Mouse (Mus musculus) liver, embryonic 13.5 days (tissue): ENCODE measurements around the gene Ydjc. TPM values are rescaled to one million over a fixed set of nuclear protein-coding genes. Genes with fewer than 3 reads are reported as not detected.

Source experiments
- ATAC-seq: fragments of 200-750 bp; cut with Nextera tagmentation; 2 replicates; pipeline ENCODE4 v1.8.0; 2017; ENCODE audit warnings: low read depth, mild to moderate bottlenecking, moderate number of reproducible peaks, moderate library complexity
- DNase-seq: peaks from one replicate; pipeline ENCODE4 v3.0.0; 2022
- H3K27ac ChIP-seq: fragments of 300-500 bp; sonication (generic); 2 replicates; pipeline ENCODE4 v1.5.1; 2015; ENCODE audit warnings: moderate library complexity, mild to moderate bottlenecking, inconsistent platforms
- H3K27me3 ChIP-seq: fragments of 300-500 bp; sonication (generic); 2 replicates; pipeline ENCODE4 v1.6.1; 2015; ENCODE audit warnings: mild to moderate bottlenecking, inconsistent platforms
- H3K36me3 ChIP-seq: fragments of 300-500 bp; sonication (generic); 2 replicates; pipeline ENCODE4 v1.6.1; 2015; ENCODE audit warnings: mild to moderate bottlenecking, inconsistent platforms
- H3K4me1 ChIP-seq: fragments of 300-500 bp; sonication (generic); replicated peaks from 2 replicates; pipeline ENCODE4 v1.6.1; 2015; ENCODE audit warnings: inconsistent platforms
- H3K4me2 ChIP-seq: fragments of 300-500 bp; sonication (generic); 2 replicates; pipeline ENCODE4 v1.6.1; 2015; ENCODE audit warnings: inconsistent platforms, mild to moderate bottlenecking, moderate library complexity
- H3K4me3 ChIP-seq: fragments of 300-500 bp; sonication (generic); replicated peaks from 2 replicates; pipeline ENCODE4 v1.5.1; 2015; ENCODE audit warnings: mild to moderate bottlenecking, inconsistent platforms
- H3K9ac ChIP-seq: fragments of 300-500 bp; sonication (generic); 2 replicates; pipeline ENCODE4 v1.6.1; 2015; ENCODE audit warnings: mild to moderate bottlenecking, inconsistent platforms
- H3K9me3 ChIP-seq: fragments of 300-500 bp; sonication (generic); replicated peaks from 2 replicates; pipeline ENCODE4 v1.6.1; 2016; ENCODE audit warnings: inconsistent platforms
- WGBS: fragments of 180-500 bp; shearing (Covaris S2); methylation state at CpG from one replicate; pipeline ENCODE4 v1.1.7; 2015; ENCODE audit not compliant: insufficient replicate concordance; 5-methylcytosine and 5-hydroxymethylcytosine counted together
- polyA plus RNA-seq: library from polyadenylated mRNA; unstranded; fragments of >200 nt; fragmentation: Nextera tagmentation; extraction: Ambion mirVana; gene quantifications from 2 replicates; pipeline ENCODE4 v1.2.1, GENCODE M21; 2015

The Ydjc gene
- polyA plus RNA-seq, 1 experiment from 2014 or later, result 15.8 TPM

DNA sequence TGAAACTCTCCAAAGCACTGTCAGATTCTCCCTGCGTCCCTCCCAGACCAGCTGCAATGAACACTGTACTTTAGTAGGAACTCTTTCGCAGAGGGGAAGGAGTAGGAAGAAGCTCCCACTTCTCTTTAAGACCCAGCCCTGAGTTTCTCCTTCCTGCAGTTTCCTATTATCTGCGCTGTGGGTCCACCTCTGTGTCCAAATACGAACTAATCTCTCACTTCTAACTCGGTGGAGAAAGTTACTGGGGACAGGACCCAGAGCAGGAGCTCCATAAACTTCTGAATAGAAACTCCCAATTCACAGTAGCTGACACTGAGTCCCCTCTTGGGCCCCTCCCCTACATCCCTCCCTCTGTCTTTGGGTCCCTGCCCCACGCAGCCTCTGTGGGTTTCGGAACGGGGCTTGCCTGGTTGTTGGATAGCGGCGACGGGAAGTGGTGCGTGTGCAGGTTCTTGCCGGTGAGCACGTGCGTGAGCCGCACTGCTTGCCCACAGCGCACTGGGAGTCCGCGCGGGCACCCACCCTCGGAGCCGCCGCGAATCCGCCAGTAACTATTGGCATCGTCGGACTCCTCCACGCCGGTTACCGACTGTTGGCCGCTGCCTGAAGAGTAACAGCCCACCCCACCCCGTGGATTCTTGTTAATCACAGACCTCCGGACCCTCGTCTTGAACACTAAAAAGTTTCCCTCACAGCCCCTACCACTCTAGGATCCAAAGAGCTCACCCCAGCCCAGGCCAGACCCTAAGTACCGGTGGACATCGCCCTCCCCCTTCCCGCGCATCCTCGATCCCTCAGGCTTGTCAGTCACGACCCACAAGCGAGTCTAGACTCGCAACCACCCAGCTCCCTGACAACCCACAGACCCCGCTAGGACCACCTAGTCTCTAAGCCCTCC lies 13.0 kb upstream of the Ydjc start:
- H3K27ac ChIP-seq, result peak overlapping the region; percentile 75
- 2% methylated on average over 43 of the region's 43 CpGs for WGBS
- H3K9ac ChIP-seq, result peak overlapping the region; percentile 84

DNA sequence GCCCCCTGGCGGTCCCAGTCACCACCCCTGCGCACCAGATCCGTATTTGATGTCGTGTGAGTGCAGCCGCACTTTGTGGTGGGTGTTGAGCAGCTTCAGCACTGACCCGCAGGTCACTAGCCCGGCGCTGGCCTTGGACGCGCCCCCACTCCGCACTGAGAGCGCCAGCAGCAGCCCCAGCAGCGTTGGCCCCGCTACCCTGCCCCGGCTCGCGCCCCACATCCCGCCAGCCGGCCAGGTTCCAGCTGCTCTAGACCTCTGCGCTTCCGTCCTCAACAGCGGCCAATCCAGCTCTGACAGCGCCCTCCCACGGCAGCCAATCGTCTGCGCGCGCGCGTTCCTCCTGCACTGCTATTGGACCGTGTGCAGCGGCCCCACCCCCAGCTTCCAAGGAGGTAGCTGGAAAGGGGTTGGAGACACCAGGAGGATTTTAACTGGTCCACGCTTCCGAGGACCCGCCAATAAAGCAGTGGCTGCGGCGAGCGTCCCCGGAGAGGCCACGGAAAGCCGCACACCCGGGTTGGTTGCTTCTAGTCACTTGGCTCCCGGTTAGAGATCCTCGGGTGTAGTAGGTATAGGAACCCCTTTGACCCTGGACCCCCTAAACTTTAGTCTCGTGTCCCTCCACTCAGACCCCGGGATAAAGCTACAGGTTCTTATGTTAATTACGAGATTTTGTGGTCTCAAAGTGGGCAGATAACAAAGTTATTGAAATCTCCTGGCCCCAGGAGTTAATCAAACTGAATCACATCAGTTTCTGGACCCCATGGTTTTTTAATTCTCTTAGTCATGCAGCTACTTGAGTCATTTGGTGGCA lies 12.1 kb upstream of the Ydjc start, which contains the start of gene Sdf2l1:
Sdf2l1 (minus strand) TSS at position 295 of the 817 bp plus-strand sequence.
- Histone ChIP-seq H3K4me2 (peak within 1 kb of the TSS; percentile 94), H3K9ac (peak within 1 kb of the TSS; percentile 84), H3K4me3 (peak within 1 kb of the TSS; percentile 86), H3K36me3 (no peaks in the 10 kb centered on the region), H3K27ac (peak within 1 kb of the TSS; percentile 75), H3K9me3 (no peaks in the 10 kb centered on the region), H3K27me3 (0 out of 2 replicates have a peak, but pooled peaks cover 4% of the 10 kb centered on the region), H3K4me1 (peaks cover 25% of the 10 kb centered on the region)
- WGBS, result under 1% methylated on average over 47 of the region's 47 CpGs
- ATAC-seq (peak; percentile 96), DNase-seq (peak; percentile 98)

More for the DNA sequence above, 13.0 kb upstream of the Ydjc start:
- ATAC-seq, result no peak
- Histone ChIP-seq H3K4me1 (peaks cover 25% of the 10 kb centered on the region), H3K27me3 (0 out of 2 replicates have a peak, but pooled peaks cover 4% of the 10 kb centered on the region), H3K4me2 (peak overlapping the region; percentile 94), H3K9me3 (no peaks in the 10 kb centered on the region), H3K4me3 (peak overlapping the region; percentile 86), H3K36me3 (no peaks in the 10 kb centered on the region)
- DNase-seq, result peak; percentile 29

GRCm38 (mm10) chr16:17132906-17133200 lies 11.6 kb upstream of the Ydjc start:
- Histone ChIP-seq H3K9ac (peak overlapping the region; percentile 75), H3K4me3 (peak overlapping the region; percentile 86), H3K4me2 (peak overlapping the region; percentile 94), H3K9me3 (no peaks in the 10 kb centered on the region), H3K27me3 (0 out of 2 replicates have a peak, but pooled peaks cover 4% of the 10 kb centered on the region), H3K27ac (peak overlapping the region; percentile 58; the same call in 1 of the 2 replicates), H3K4me1 (peaks cover 25% of the 10 kb centered on the region), H3K36me3 (no peaks in the 10 kb centered on the region)
- WGBS, result 55% methylated on average over 7 of the region's 7 CpGs
- DNase-seq (no peak), ATAC-seq (no peak)

- Histone ChIP-seq H3K27me3 (peaks cover 4% of the 10 kb centered on the region; the same call in 1 of the 2 replicates), H3K4me1 (peaks cover 14% of the 10 kb centered on the region), H3K36me3 (no peaks in the 10 kb centered on the region), H3K4me2 (no peak overlapping the region), H3K4me3 (no peak overlapping the region), H3K27ac (no peak overlapping the region), H3K9me3 (no peaks in the 10 kb centered on the region), H3K9ac (no peak overlapping the region)
- 71% methylated on average over 15 of the region's 15 CpGs for WGBS
- DNase-seq, result no peak
- no peak for ATAC-seq
These were observed 7.1 kb upstream of the Ydjc start for GRCm38 (mm10) chr16:17137355-17137754.

DNA sequence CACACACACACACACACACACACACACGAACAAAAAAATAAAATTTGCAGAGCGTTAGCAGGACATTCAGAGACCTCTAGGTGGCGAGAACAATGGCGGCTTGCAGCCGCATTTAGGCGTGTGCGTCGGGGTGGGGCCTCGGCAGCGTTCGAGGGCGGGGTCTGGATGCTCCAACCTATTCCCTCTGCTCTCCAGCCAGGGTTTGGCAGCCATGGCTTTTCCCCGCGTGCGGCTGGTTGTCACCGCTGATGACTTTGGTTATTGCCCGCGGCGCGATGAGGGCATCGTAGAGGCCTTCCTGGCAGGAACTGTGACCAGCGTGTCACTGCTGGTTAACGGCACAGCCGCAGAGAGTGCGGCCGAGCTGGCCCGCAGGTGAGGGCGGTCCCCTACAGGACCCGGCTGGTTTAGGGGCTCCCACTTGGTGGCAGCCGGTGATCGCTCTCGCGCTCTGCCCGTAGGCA lies 2.4 kb downstream of the Ydjc start, which contains the start of gene Ccdc116:
Ccdc116 (minus strand) TSS at position 458 of the 464 bp plus-strand sequence.
- Histone ChIP-seq H3K9me3 (no peaks in the 10 kb centered on the region), H3K36me3 (peaks cover 8% of the 10 kb centered on the region; the same call in 1 of the 2 replicates), H3K27ac (peak within 1 kb of the TSS; percentile 18; the same call in 1 of the 2 replicates), H3K27me3 (no peaks in the 10 kb centered on the region), H3K4me1 (peaks cover 20% of the 10 kb centered on the region), H3K4me3 (peak within 1 kb of the TSS; percentile 70), H3K4me2 (peak within 1 kb of the TSS; percentile 98), H3K9ac (peak within 1 kb of the TSS; percentile 78)
- DNase-seq (peak; percentile 77), ATAC-seq (peak; percentile 74)
- under 1% methylated on average over 34 of the region's 34 CpGs for WGBS

GRCm38 (mm10) chr16:17147391-17147929 lies 3.0 kb downstream of the Ydjc start:
- peak overlapping the region; percentile 18; the same call in 1 of the 2 replicates for H3K27ac ChIP-seq
- H3K9me3 ChIP-seq, result no peaks in the 10 kb centered on the region
- peak overlapping the region; percentile 78 for H3K9ac ChIP-seq
- peaks cover 20% of the 10 kb centered on the region for H3K4me1 ChIP-seq
- ATAC-seq (peak; percentile 17), DNase-seq (peak; percentile 9)
- peaks cover 13% of the 10 kb centered on the region; the same call in 1 of the 2 replicates for H3K36me3 ChIP-seq
- under 1% methylated on average over 41 of the region's 41 CpGs for WGBS
- peak overlapping the region; percentile 70 for H3K4me3 ChIP-seq
- peak overlapping the region; percentile 98 for H3K4me2 ChIP-seq
- H3K27me3 ChIP-seq, result no peaks in the 10 kb centered on the region

DNA sequence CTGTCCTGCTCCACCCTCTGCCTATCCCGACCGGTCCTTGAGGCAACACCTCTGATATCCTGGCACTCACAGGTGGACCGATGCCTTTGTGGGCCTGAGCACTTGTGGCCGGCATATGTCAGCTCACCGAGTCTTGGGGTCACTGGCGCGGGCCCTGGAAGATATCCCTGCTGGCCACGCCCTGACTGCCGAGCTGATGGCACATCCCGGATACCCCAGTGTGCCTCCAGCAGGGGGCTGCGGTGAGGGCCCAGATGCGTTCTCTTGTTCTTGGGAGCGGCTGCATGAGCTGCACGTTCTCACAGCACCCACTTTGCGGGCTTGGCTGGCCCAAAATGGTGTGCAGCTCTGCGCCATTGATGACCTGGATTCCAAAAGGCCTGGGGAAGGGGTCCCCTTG lies 3.7 kb downstream of the Ydjc start:
- ATAC-seq (peak; percentile 62), DNase-seq (peak; percentile 58)
- no peaks in the 10 kb centered on the region for H3K9me3 ChIP-seq
- H3K9ac ChIP-seq, result peak overlapping the region; percentile 78
- WGBS, result 8% methylated on average over 16 of the region's 16 CpGs
- peak overlapping the region; percentile 70 for H3K4me3 ChIP-seq
- H3K27me3 ChIP-seq, result no peaks in the 10 kb centered on the region
- peak overlapping the region; percentile 45; the same call in 1 of the 2 replicates for H3K27ac ChIP-seq
- H3K4me1 ChIP-seq, result peaks cover 20% of the 10 kb centered on the region
- H3K4me2 ChIP-seq, result peak overlapping the region; percentile 98
- peaks cover 19% of the 10 kb centered on the region for H3K36me3 ChIP-seq

- Histone ChIP-seq H3K4me1 (peaks cover 20% of the 10 kb centered on the region), H3K9me3 (no peaks in the 10 kb centered on the region), H3K27ac (no peak overlapping the region), H3K4me2 (no peak overlapping the region), H3K36me3 (peaks cover 43% of the 10 kb centered on the region), H3K4me3 (no peak overlapping the region), H3K27me3 (no peaks in the 10 kb centered on the region), H3K9ac (no peak overlapping the region)
- ATAC-seq (no peak), DNase-seq (no peak)
- 73% methylated on average over 7 of the region's 7 CpGs for WGBS
These were observed 6.3 kb downstream of the Ydjc start for GRCm38 (mm10) chr16:17150520-17151258.

DNA sequence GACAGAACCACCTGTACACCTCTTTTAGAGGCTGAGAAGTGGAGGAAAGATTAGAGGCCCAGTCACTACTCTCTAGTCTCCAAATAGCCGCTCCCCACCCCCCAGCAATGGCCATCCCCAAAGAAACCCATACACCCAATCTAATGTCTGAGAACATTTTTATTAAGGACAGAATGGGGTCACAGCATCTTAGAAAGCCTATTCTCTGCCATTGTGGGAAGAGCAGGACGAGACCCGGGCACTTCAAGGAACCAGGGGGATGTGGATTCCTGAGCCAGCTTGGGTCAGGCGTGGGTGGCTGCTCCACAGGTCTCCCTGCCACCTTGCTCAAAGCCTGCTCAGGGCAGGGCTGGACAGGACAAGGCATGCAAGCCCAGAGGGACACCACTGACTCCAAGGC lies 7.5 kb downstream of the Ydjc start:
- 88% methylated on average over 4 of the region's 4 CpGs for WGBS

DNA sequence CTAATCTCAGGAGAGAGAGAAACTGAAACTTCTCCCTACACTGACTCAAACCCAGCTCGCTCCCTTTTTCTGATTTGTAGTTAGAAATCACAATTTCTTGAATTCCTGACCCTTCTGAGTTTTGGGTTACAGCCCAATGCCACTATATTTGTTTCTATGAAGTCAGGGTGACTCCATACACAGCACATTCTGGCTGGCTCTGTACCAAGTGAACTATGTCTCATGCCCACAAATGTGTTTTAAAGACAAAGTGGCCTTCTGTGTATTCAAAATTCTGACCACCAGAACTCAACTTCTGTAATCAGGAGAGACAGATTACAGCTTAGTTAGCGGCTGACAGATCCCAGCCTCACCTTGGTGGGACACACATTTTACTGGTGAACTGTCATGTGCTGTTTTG lies 9.9 kb downstream of the Ydjc start:
- H3K9ac ChIP-seq, result no peak overlapping the region
- ATAC-seq, result no peak
- H3K4me3 ChIP-seq, result no peak overlapping the region
- H3K27ac ChIP-seq, result no peak overlapping the region
- no peaks in the 10 kb centered on the region for H3K4me1 ChIP-seq
- no peak overlapping the region for H3K4me2 ChIP-seq
- no peaks in the 10 kb centered on the region for H3K9me3 ChIP-seq
- H3K36me3 ChIP-seq, result peaks cover 79% of the 10 kb centered on the region
- no peak for DNase-seq
- WGBS, result 80% methylated on average over 2 of the region's 2 CpGs
- H3K27me3 ChIP-seq, result no peaks in the 10 kb centered on the region

More for the DNA sequence above, 7.5 kb downstream of the Ydjc start:
- no peak overlapping the region for H3K4me3 ChIP-seq
- no peak overlapping the region for H3K27ac ChIP-seq
- ATAC-seq, result no peak
- H3K27me3 ChIP-seq, result no peaks in the 10 kb centered on the region
- no peak overlapping the region for H3K4me2 ChIP-seq
- no peaks in the 10 kb centered on the region for H3K9me3 ChIP-seq
- peaks cover 17% of the 10 kb centered on the region for H3K4me1 ChIP-seq
- H3K9ac ChIP-seq, result no peak overlapping the region
- DNase-seq, result no peak
- H3K36me3 ChIP-seq, result peaks cover 55% of the 10 kb centered on the region
